Comparison of ENCODE assay signal across 21 mouse cellular contexts in genomic region chr13:114987668-114988067, GRCm38 (mm10). TPM values are rescaled to one million over a fixed set of nuclear protein-coding genes. Genes with fewer than 3 reads are reported as not detected.
DNase-seq lines count a peak whose midpoint lies in the region; ATAC-seq and TF ChIP-seq lines count a peak whose summit lies in the region.
"Had no signal": no experiment of that assay in that cellular context is flagged by ENCODE, and none has a peak within 500 bp of the region (broad histone marks: within the 10 kb centered on the region; RNA-seq: fewer than 3 reads in every experiment).

No protein-coding gene starts in this region.

- no peaks in the 10 kb centered on the region for H3K27me3 ChIP-seq in heart, embryonic 13.5 days (replicated peaks)
- H3K27me3 ChIP-seq in lung, embryonic 15.5 days = no peaks in the 10 kb centered on the region
- H3K27me3 ChIP-seq in forebrain, postnatal 0 days (ENCODE audit: insufficient read depth, low read length) = no peaks in the 10 kb centered on the region
- H3K27me3 ChIP-seq: CH12.LX; embryonic facial prominence, embryonic 15.5 days; intestine, embryonic 15.5 days; Patski had no signal

- no peak for TF ChIP-seq POLR2A in lung, adult 2 months (IDR thresholded peaks at IDR 0.05; ENCODE audit: borderline replicate concordance, extremely low read depth, low read depth, low read length)

- H3K9me3 ChIP-seq in heart, embryonic 13.5 days = no peaks in the 10 kb centered on the region
- no peaks in the 10 kb centered on the region for H3K9me3 ChIP-seq in lung, embryonic 15.5 days
- H3K9me3 ChIP-seq in forebrain, postnatal 0 days (ENCODE audit: low read length) = no peaks in the 10 kb centered on the region
- H3K9me3 ChIP-seq: embryonic facial prominence, embryonic 15.5 days; forebrain, embryonic 10.5 days; heart, embryonic 10.5 days; hindbrain, embryonic 10.5 days; intestine, embryonic 15.5 days had no signal

- peak overlapping the region; percentile 32; the same call in 1 of the 2 replicates for H3K27ac ChIP-seq in heart, embryonic 13.5 days (replicated peaks)
- H3K27ac ChIP-seq in lung, embryonic 15.5 days = 0 out of 2 replicates have a peak overlapping the region, but pooled peaks have one; percentile 5
- peak overlapping the region; percentile 56 for H3K27ac ChIP-seq in brown adipose tissue, adult 24 weeks (replicated peaks; ENCODE audit: low read depth, low read length)
- no peak overlapping the region for H3K27ac ChIP-seq in forebrain, postnatal 0 days (ENCODE audit: low read depth, low read length)
- H3K27ac ChIP-seq: embryonic facial prominence, embryonic 15.5 days; hindbrain, embryonic 10.5 days; hindbrain, embryonic 14.5 days; intestine, embryonic 15.5 days had no signal

- H3K9ac ChIP-seq in heart, embryonic 13.5 days = no peak overlapping the region
- no peak overlapping the region for H3K9ac ChIP-seq in lung, embryonic 15.5 days
- no peak overlapping the region for H3K9ac ChIP-seq in forebrain, postnatal 0 days
- H3K9ac ChIP-seq: embryonic facial prominence, embryonic 15.5 days; hindbrain, embryonic 14.5 days; intestine, embryonic 15.5 days had no signal

- TF ChIP-seq CTCF in lung, adult 2 months (IDR thresholded peaks at IDR 0.05; ENCODE audit: insufficient read depth, low read length) = no peak
- TF ChIP-seq CTCF in forebrain, postnatal 0 days (IDR thresholded peaks at IDR 0.05; ENCODE audit: low read depth) = no peak

- H3K4me1 ChIP-seq in heart, embryonic 13.5 days = peaks cover 14% of the 10 kb centered on the region
- H3K4me1 ChIP-seq in lung, embryonic 15.5 days = no peaks in the 10 kb centered on the region
- peaks cover 6% of the 10 kb centered on the region for H3K4me1 ChIP-seq in lung, adult 2 months (ENCODE audit: control insufficient read depth, insufficient read depth, low read length)
- peaks cover 3% of the 10 kb centered on the region; the same call in 1 of the 2 replicates for H3K4me1 ChIP-seq in brown adipose tissue, adult 24 weeks (ENCODE audit: control insufficient read depth, insufficient read depth, insufficient read length, low read length)
- no peaks in the 10 kb centered on the region; the same call in 1 of the 2 replicates for H3K4me1 ChIP-seq in forebrain, postnatal 0 days (ENCODE audit: insufficient read depth)
- H3K4me1 ChIP-seq: embryonic facial prominence, embryonic 15.5 days; intestine, embryonic 15.5 days had no signal

- intact Hi-C loops in heart, postnatal 36 days (cut with DNase I) = loop anchor here (2.0 to 5.0 kb wide), 3 partner anchors 113 to 1725 kb away; partner anchors contain the start of genes Gm49395 and Itga1

- no peak overlapping the region for H3K4me2 ChIP-seq in heart, embryonic 13.5 days
- H3K4me2 ChIP-seq in lung, embryonic 15.5 days = no peak overlapping the region
- H3K4me2 ChIP-seq in forebrain, postnatal 0 days (ENCODE audit: low read depth) = no peak overlapping the region
- H3K4me2 ChIP-seq: embryonic facial prominence, embryonic 15.5 days; hindbrain, embryonic 14.5 days; intestine, embryonic 15.5 days had no signal

- no peak for DNase-seq in heart, postnatal 36 days
- no peak for DNase-seq in lung, adult 2 months
- DNase-seq in lung, postnatal 36 days = peak; percentile 56
- DNase-seq in forebrain, postnatal 0 days = no peak
- DNase-seq: adrenal gland, adult 8-10 months; cerebellum, adult 11 months; cerebellum, adult 8-10 months; gastrocnemius, postnatal 14 days had no signal

- no peak for ATAC-seq in heart, embryonic 13.5 days (ENCODE audit: extremely low read depth, insufficient number of reproducible peaks, low FRiP score, low TSS enrichment)
- ATAC-seq in lung, embryonic 15.5 days (ENCODE audit: borderline replicate concordance, extremely low read depth, low FRiP score, low TSS enrichment) = no peak
- ATAC-seq in forebrain, postnatal 0 days = no peak
- ATAC-seq: forebrain, embryonic 14.5 days; intestine, embryonic 15.5 days had no signal

- no peak overlapping the region for H3K4me3 ChIP-seq in heart, embryonic 13.5 days
- no peak overlapping the region for H3K4me3 ChIP-seq in lung, embryonic 15.5 days
- no peak overlapping the region for H3K4me3 ChIP-seq in lung, adult 2 months (replicated peaks; ENCODE audit: extremely low read depth, low read depth, low read length)
- no peak overlapping the region for H3K4me3 ChIP-seq in brown adipose tissue, adult 24 weeks (ENCODE audit: insufficient read depth, low read depth, low read length)
- no peak overlapping the region for H3K4me3 ChIP-seq in forebrain, postnatal 0 days (ENCODE audit: low read depth, low read length)
- H3K4me3 ChIP-seq: embryonic facial prominence, embryonic 15.5 days; erythroblast, embryonic 14.5 days; forebrain, embryonic 10.5 days; heart, embryonic 10.5 days; hindbrain, embryonic 10.5 days; intestine, embryonic 15.5 days had no signal

- WGBS in heart, embryonic 13.5 days = 58% methylated on average over 6 of the region's 6 CpGs
- 47% methylated on average over 6 of the region's 6 CpGs for WGBS in lung, embryonic 15.5 days
- 48% methylated on average over 6 of the region's 6 CpGs for WGBS in lung, adult 2 months
- 72% methylated on average over 6 of the region's 6 CpGs for WGBS in forebrain, postnatal 0 days

- peaks cover 71% of the 10 kb centered on the region for H3K36me3 ChIP-seq in heart, embryonic 13.5 days
- 0 out of 2 replicates have a peak, but pooled peaks cover 9% of the 10 kb centered on the region for H3K36me3 ChIP-seq in lung, embryonic 15.5 days
- H3K36me3 ChIP-seq in forebrain, postnatal 0 days (ENCODE audit: insufficient read depth) = no peaks in the 10 kb centered on the region
- H3K36me3 ChIP-seq: embryonic facial prominence, embryonic 15.5 days; forebrain, embryonic 10.5 days; hindbrain, embryonic 10.5 days; intestine, embryonic 15.5 days had no signal

RNA-seq across cellular contexts. Expression of gene Itga2, which starts 55.8 kb away (rescaled TPM):
- polyA plus RNA-seq in heart, embryonic 13.5 days (2015; fragmentation: Nextera tagmentation; extraction: Ambion mirVana) = 2.4 TPM in 2 replicates
- 1 to 10 TPM in 1 of 2 experiments, under 1 TPM in 1; 0.39 to 1.2 TPM for total RNA-seq in heart, postnatal 36 days (2021)
- 9.8 and 13.5 TPM in 2 replicates for polyA plus RNA-seq in lung, embryonic 15.5 days (2015; fragmentation: Nextera tagmentation; extraction: Ambion mirVana)
- polyA plus RNA-seq in lung, adult 2 months (2012; rRNA removed) = 2.3 and 3.5 TPM in 2 replicates
- 0.20 and 1.7 TPM in 2 replicates for polyA plus RNA-seq in brown adipose tissue, adult 24 weeks (2012; ENCODE audit: insufficient read depth, insufficient read length, missing spikeins)
- 0.77 and 0.86 TPM in 2 replicates for total RNA-seq in forebrain, postnatal 0 days (2014; rRNA removed)
- 0.36 and 0.63 TPM in 2 replicates for polyA plus RNA-seq in forebrain, postnatal 0 days (2015; fragmentation: Nextera tagmentation; extraction: Ambion mirVana)
- total RNA-seq: CH12.LX had no signal
- polyA plus RNA-seq: erythroblast, embryonic 14.5 days had no signal
